Mouse (Mus musculus) embryonic facial prominence, embryonic 11.5 days (tissue): ENCODE results near the gene Ush2a. TPM values are rescaled to one million over a fixed set of nuclear protein-coding genes. Genes with fewer than 3 reads are reported as not detected.

Experiments
- ATAC-seq: fragments of 200-750 bp; cut with Nextera tagmentation; replicated peaks from 2 replicates; pipeline ENCODE4 v1.8.0; 2017; ENCODE audit warnings: low read depth; ENCODE audit not compliant: insufficient number of reproducible peaks, low FRiP score, low TSS enrichment
- DNase-seq: peaks from one replicate; pipeline ENCODE4 v3.0.0-alpha.2; 2015; ENCODE audit warnings: low spot score
- H3K27ac ChIP-seq: fragments of 300-500 bp; sonication (generic); replicated peaks from 2 replicates; pipeline ENCODE4 v1.5.1; 2014; ENCODE audit warnings: mild to moderate bottlenecking, low read depth, low read length, control low read depth
- H3K27me3 ChIP-seq: fragments of 300-500 bp; sonication (generic); 2 replicates; pipeline ENCODE4 v1.6.1; 2014; ENCODE audit warnings: mild to moderate bottlenecking, low read length, moderate library complexity, mixed read lengths; ENCODE audit not compliant: control insufficient read depth, insufficient read depth
- H3K36me3 ChIP-seq: fragments of 300-500 bp; sonication (generic); replicated peaks from 2 replicates; pipeline ENCODE4 v1.6.1; 2014; ENCODE audit warnings: low read depth, mild to moderate bottlenecking, low read length, moderate library complexity, mixed read lengths; ENCODE audit not compliant: control insufficient read depth, insufficient read depth
- H3K4me1 ChIP-seq: fragments of 300-500 bp; sonication (generic); 2 replicates; pipeline ENCODE4 v1.6.1; 2014; ENCODE audit warnings: low read length, mixed read lengths; ENCODE audit not compliant: control insufficient read depth, insufficient read depth
- H3K4me2 ChIP-seq: fragments of 300-500 bp; sonication (generic); 2 replicates; pipeline ENCODE4 v1.6.1; 2014; ENCODE audit warnings: low read depth, mild to moderate bottlenecking, control low read depth, low read length, moderate library complexity
- H3K4me3 ChIP-seq: fragments of 300-500 bp; sonication (generic); 2 replicates; pipeline ENCODE4 v1.5.1; 2014; ENCODE audit warnings: low read depth, low read length, control low read depth
- H3K9ac ChIP-seq: fragments of 300-500 bp; sonication (generic); replicated peaks from 2 replicates; pipeline ENCODE4 v1.6.1; 2014; ENCODE audit warnings: mild to moderate bottlenecking, control low read depth, low read length
- H3K9me3 ChIP-seq: fragments of 300-500 bp; sonication (generic); replicated peaks from 2 replicates; pipeline ENCODE4 v1.6.1; 2016; ENCODE audit warnings: mild to moderate bottlenecking, low read length, inconsistent platforms, mixed read lengths; ENCODE audit not compliant: control insufficient read depth
- WGBS: fragments of 180-500 bp; shearing (Covaris S2); extraction: QIAGEN DNeasy Blood & Tissue Kit; methylation state at CpG from one replicate; pipeline ENCODE4 v1.1.7; 2014; 5-methylcytosine and 5-hydroxymethylcytosine counted together
- polyA plus RNA-seq: library from polyadenylated mRNA; unstranded; fragments of >200 nt; fragmentation: Nextera tagmentation; extraction: Ambion mirVana; gene quantifications from 2 replicates; pipeline ENCODE4 v1.2.1, GENCODE M21; 2014

The Ush2a gene
- polyA plus RNA-seq, 1 experiment from 2014 or later, result 0.07 TPM

GRCm38 (mm10) chr1:188599134-188599533, 337.3 kb downstream of the Ush2a start:
- Histone ChIP-seq H3K4me3 (no peak overlapping the region), H3K9ac (no peak overlapping the region), H3K4me2 (no peak overlapping the region), H3K27ac (no peak overlapping the region), H3K4me1 (no peaks in the 10 kb centered on the region), H3K36me3 (no peaks in the 10 kb centered on the region), H3K27me3 (no peaks in the 10 kb centered on the region), H3K9me3 (no peaks in the 10 kb centered on the region)
- no peak for ATAC-seq
- DNase-seq, result no peak
- WGBS, result 84% methylated on average over 8 of the region's 8 CpGs

DNA sequence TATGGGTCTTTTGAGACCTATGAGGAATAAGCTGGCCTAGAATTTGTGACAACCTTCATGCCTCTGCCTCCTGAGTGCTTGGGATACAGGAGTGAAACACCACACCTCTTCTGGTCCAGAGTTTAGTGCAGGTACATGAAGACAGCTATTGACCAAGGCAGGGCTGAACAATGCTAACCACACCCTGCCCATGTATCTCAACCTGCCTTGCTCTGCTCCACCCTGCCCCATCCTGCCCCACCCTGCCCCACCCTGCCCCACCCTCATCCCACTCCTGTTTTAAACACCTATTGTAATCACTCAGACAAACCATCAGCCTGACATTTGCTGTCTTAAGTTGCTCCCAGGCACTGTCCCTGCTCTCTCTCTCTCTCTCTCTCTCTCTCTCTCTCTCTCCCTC, 344.6 kb downstream of the Ush2a start:
- Histone ChIP-seq H3K4me3 (no peak overlapping the region), H3K9ac (no peak overlapping the region), H3K27me3 (no peaks in the 10 kb centered on the region), H3K4me2 (no peak overlapping the region), H3K27ac (no peak overlapping the region), H3K4me1 (no peaks in the 10 kb centered on the region), H3K9me3 (no peaks in the 10 kb centered on the region), H3K36me3 (no peaks in the 10 kb centered on the region)
- DNase-seq (no peak), ATAC-seq (no peak)

DNA sequence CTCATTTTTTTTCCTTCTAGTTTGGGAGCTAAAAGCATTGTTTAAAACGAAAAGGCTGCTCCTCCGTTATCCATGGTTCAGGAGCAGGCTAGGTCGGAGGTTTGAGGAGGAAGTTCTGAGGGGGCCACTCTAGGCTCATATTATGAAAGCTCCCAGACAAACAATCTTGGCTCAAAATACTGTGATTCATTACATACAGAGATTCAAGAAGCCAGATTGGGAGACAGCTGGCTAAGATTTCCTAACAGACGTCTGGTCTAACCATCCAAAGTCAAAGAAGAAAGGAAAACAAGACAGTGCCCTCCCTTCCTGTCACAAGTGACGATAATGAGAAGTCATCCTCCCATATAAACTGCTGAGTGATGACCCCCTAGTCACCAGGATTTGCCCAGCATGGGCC, 354.7 kb downstream of the Ush2a start:
- Histone ChIP-seq H3K27ac (no peak overlapping the region), H3K4me3 (no peak overlapping the region), H3K9me3 (no peaks in the 10 kb centered on the region), H3K4me1 (no peaks in the 10 kb centered on the region), H3K27me3 (no peaks in the 10 kb centered on the region), H3K36me3 (no peaks in the 10 kb centered on the region), H3K4me2 (no peak overlapping the region), H3K9ac (no peak overlapping the region)
- WGBS, result 75% methylated on average over 5 of the region's 5 CpGs
- ATAC-seq, result no peak
- DNase-seq, result no peak

- 48% methylated on average over 4 of the region's 4 CpGs for WGBS
- Histone ChIP-seq H3K4me1 (no peaks in the 10 kb centered on the region), H3K27ac (no peak overlapping the region), H3K9me3 (no peaks in the 10 kb centered on the region), H3K27me3 (no peaks in the 10 kb centered on the region), H3K4me2 (no peak overlapping the region), H3K4me3 (no peak overlapping the region), H3K36me3 (no peaks in the 10 kb centered on the region), H3K9ac (no peak overlapping the region)
- DNase-seq (peak; percentile 51), ATAC-seq (peak; percentile 34; the same call in 1 of the 2 replicates)
Observed at GRCm38 (mm10) chr1:188633736-188634135, 371.9 kb downstream of the Ush2a start.

DNA sequence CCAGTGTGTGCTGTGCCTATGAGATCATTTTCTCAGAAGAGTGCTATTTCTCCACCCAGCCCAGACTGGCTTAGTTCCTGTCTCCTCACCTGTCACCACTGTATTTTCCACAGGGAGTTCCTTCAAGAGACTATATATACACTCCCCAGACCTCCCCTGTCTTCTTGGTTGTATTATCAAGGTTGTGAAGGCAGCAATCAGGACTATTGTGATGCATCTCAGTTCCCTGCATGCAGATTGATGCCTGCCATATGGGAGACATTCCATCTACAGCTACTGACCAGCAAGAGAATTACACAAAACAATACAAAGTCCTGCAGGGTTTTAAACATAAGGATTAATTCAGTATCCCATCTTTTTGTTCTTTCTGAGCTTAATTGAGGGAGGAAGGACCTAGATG, 377.8 kb downstream of the Ush2a start:
- H3K4me3 ChIP-seq, result no peak overlapping the region
- H3K9me3 ChIP-seq, result no peaks in the 10 kb centered on the region
- H3K4me2 ChIP-seq, result no peak overlapping the region
- H3K27me3 ChIP-seq, result no peaks in the 10 kb centered on the region
- no peaks in the 10 kb centered on the region for H3K4me1 ChIP-seq
- no peak for DNase-seq
- H3K27ac ChIP-seq, result no peak overlapping the region
- H3K36me3 ChIP-seq, result no peaks in the 10 kb centered on the region
- H3K9ac ChIP-seq, result no peak overlapping the region
- no peak for ATAC-seq

GRCm38 (mm10) chr1:188643156-188643555, 381.3 kb downstream of the Ush2a start:
- 74% methylated on average over 3 of the region's 3 CpGs for WGBS
- no peak overlapping the region for H3K27ac ChIP-seq
- H3K9ac ChIP-seq, result no peak overlapping the region
- H3K4me3 ChIP-seq, result no peak overlapping the region
- DNase-seq (no peak), ATAC-seq (no peak)
- H3K9me3 ChIP-seq, result no peaks in the 10 kb centered on the region
- H3K4me2 ChIP-seq, result no peak overlapping the region
- H3K27me3 ChIP-seq, result no peaks in the 10 kb centered on the region
- no peaks in the 10 kb centered on the region for H3K4me1 ChIP-seq
- H3K36me3 ChIP-seq, result no peaks in the 10 kb centered on the region

GRCm38 (mm10) chr1:188653001-188653400, 391.2 kb downstream of the Ush2a start:
- WGBS, result 82% methylated on average over 3 of the region's 3 CpGs
- H3K4me3 ChIP-seq, result no peak overlapping the region
- DNase-seq, result no peak

DNA sequence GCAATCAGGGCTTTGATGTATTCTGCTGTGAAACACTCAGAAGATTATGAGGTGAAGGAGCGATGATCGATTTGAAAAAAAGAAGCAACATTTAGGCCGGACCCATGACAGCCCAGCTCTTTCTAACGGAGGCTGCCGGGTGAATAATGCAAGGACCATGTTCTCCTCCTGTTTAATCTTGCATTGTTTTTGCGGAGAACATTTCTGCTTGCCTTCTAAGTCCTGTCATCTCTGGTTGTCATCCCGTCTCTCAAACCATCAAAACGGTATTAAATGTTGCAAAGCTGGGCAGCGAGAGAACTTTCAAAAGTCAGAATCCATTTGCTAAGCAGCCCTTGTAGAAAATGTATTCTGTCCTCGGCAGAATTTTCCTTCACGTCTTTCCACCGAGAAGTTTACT, 394.3 kb downstream of the Ush2a start:
- Histone ChIP-seq H3K4me1 (no peaks in the 10 kb centered on the region; the same call in none of the 2 replicates), H3K9ac (no peak overlapping the region), H3K4me3 (no peak overlapping the region), H3K36me3 (no peaks in the 10 kb centered on the region), H3K27ac (no peak overlapping the region), H3K4me2 (no peak overlapping the region), H3K9me3 (no peaks in the 10 kb centered on the region), H3K27me3 (no peaks in the 10 kb centered on the region)
- DNase-seq, result no peak
- 74% methylated on average over 12 of the region's 12 CpGs for WGBS
- no peak for ATAC-seq

More at GRCm38 (mm10) chr1:188653001-188653400, 391.2 kb downstream of the Ush2a start:
- Histone ChIP-seq H3K27me3 (no peaks in the 10 kb centered on the region), H3K9me3 (no peaks in the 10 kb centered on the region), H3K4me2 (no peak overlapping the region), H3K27ac (no peak overlapping the region), H3K36me3 (no peaks in the 10 kb centered on the region), H3K4me1 (no peaks in the 10 kb centered on the region), H3K9ac (no peak overlapping the region)
- ATAC-seq, result no peak
